Mouse (Mus musculus) hindbrain, postnatal 0 days (tissue): ENCODE data around the gene Inppl1. TPM values are rescaled to one million over a fixed set of nuclear protein-coding genes. Genes with fewer than 3 reads are reported as not detected.

Experiments used
- ATAC-seq: fragments of 200-750 bp; cut with Nextera tagmentation; 2 replicates; pipeline ENCODE4 v1.8.0; 2017; ENCODE audit warnings: mild to moderate bottlenecking, moderate TSS enrichment, moderate library complexity
- DNase-seq: peaks from one replicate; pipeline ENCODE4 v3.0.0-alpha.2; 2015; ENCODE audit warnings: low spot score
- H3K27ac ChIP-seq: fragments of 300-500 bp; sonication (generic); 2 replicates; pipeline ENCODE4 v1.5.1; 2014; ENCODE audit warnings: mild to moderate bottlenecking
- H3K27me3 ChIP-seq: fragments of 300-500 bp; sonication (generic); 2 replicates; pipeline ENCODE4 v1.6.1; 2014; ENCODE audit warnings: low read length, mixed read lengths; ENCODE audit not compliant: insufficient read depth
- H3K36me3 ChIP-seq: fragments of 300-500 bp; sonication (generic); 2 replicates; pipeline ENCODE4 v1.6.1; 2014; ENCODE audit warnings: low read length, mixed read lengths; ENCODE audit not compliant: insufficient read depth
- H3K4me1 ChIP-seq: fragments of 300-500 bp; sonication (generic); 2 replicates; pipeline ENCODE4 v1.6.1; 2014; ENCODE audit warnings: antibody characterized with exemption, low read length, mixed read lengths; ENCODE audit not compliant: insufficient read depth
- H3K4me2 ChIP-seq: fragments of 300-500 bp; sonication (generic); 2 replicates; pipeline ENCODE4 v1.6.1; 2014; ENCODE audit warnings: low read depth, mild to moderate bottlenecking, low read length, moderate library complexity, mixed read lengths
- H3K4me3 ChIP-seq: fragments of 300-500 bp; sonication (generic); 2 replicates; pipeline ENCODE4 v1.5.1; 2014; ENCODE audit warnings: low read length
- H3K9ac ChIP-seq: fragments of 300-500 bp; sonication (generic); replicated peaks from 2 replicates; pipeline ENCODE4 v1.6.1; 2014; ENCODE audit warnings: mild to moderate bottlenecking, low read length, moderate library complexity, mixed read lengths
- H3K9me3 ChIP-seq: fragments of 300-500 bp; sonication (generic); 2 replicates; pipeline ENCODE4 v1.6.1; 2016; ENCODE audit warnings: low read length, mixed read lengths
- CTCF ChIP-seq: IDR thresholded peaks from 2 replicates; pipeline ENCODE4 v1.5.1; 2016; ENCODE audit warnings: antibody characterized with exemption, control low read depth, low read depth
- WGBS: fragments of 180-500 bp; shearing (Covaris S2); extraction: QIAGEN DNeasy Blood & Tissue Kit; methylation state at CpG from one replicate; pipeline ENCODE4 v1.1.7; 2014; 5-methylcytosine and 5-hydroxymethylcytosine counted together
- polyA plus RNA-seq: library from polyadenylated mRNA; unstranded; fragments of >200 nt; fragmentation: Nextera tagmentation; extraction: Ambion mirVana; gene quantifications from 2 replicates; pipeline ENCODE4 v1.2.1, GENCODE M21; 2015
- total RNA-seq: library from RNA; depleted of rRNA; stranded (reverse); fragments of >200 nt; gene quantifications from 2 replicates; pipeline ENCODE4 v1.2.3, GENCODE M21; 2014

The Inppl1 gene
- total and polyA plus RNA-seq, 2 experiments from 2014 or later: 14.3 to 30.0 TPM

GRCm38 (mm10) chr7:101863415-101863814 lies 25.4 kb upstream of the Inppl1 start, which contains the start of gene Anapc15:
Gene Anapc15, plus strand, starts transcription at chr7:101863715.
- Histone ChIP-seq H3K9ac (no peak within 1 kb of the TSS), H3K27me3 (no peaks in the 10 kb centered on the region), H3K4me3 (no peak within 1 kb of the TSS), H3K27ac (no peak within 1 kb of the TSS), H3K9me3 (no peaks in the 10 kb centered on the region), H3K4me2 (no peak within 1 kb of the TSS), H3K36me3 (no peaks in the 10 kb centered on the region), H3K4me1 (no peaks in the 10 kb centered on the region)
- ATAC-seq (no peak), DNase-seq (no peak)
- 82% methylated on average over 3 of the region's 3 CpGs for WGBS
- TF ChIP-seq CTCF: no peak

- 70% methylated on average over 3 of the region's 3 CpGs for WGBS
- DNase-seq: no peak
- H3K9me3 ChIP-seq: no peaks in the 10 kb centered on the region
- no peak overlapping the region for H3K27ac ChIP-seq
- no peak overlapping the region for H3K4me3 ChIP-seq
- no peaks in the 10 kb centered on the region for H3K36me3 ChIP-seq
- no peaks in the 10 kb centered on the region for H3K27me3 ChIP-seq
- no peak overlapping the region for H3K9ac ChIP-seq
- H3K4me2 ChIP-seq: no peak overlapping the region
- TF ChIP-seq CTCF: no peak
- ATAC-seq: no peak
- no peaks in the 10 kb centered on the region for H3K4me1 ChIP-seq
Observed at GRCm38 (mm10) chr7:101862291-101862690, 24.3 kb upstream of the Inppl1 start.

DNA sequence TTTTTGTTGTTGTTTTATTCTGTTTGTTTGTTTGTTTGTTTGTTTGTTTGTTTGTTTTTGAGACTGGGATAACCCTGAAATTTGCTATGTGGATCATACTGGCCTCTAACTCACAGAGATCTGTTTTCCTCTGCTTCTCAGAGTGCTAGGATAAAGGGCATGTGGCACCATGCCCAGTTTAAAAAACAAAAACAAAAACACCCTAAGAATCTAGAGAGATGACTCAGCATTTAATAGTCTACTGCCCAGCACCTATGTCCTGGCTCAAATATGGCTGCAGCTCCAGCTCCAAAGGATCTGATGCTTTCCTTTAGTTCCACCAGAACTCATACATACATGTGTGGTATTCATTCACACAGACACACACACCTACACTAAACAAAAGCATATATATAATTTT lies 22.9 kb upstream of the Inppl1 start:
- Histone ChIP-seq H3K36me3 (no peaks in the 10 kb centered on the region), H3K9me3 (no peaks in the 10 kb centered on the region), H3K4me1 (no peaks in the 10 kb centered on the region), H3K4me3 (no peak overlapping the region), H3K27me3 (no peaks in the 10 kb centered on the region), H3K27ac (no peak overlapping the region), H3K9ac (no peak overlapping the region), H3K4me2 (no peak overlapping the region)
- TF ChIP-seq CTCF: no peak
- DNase-seq: no peak
- ATAC-seq: no peak

DNA sequence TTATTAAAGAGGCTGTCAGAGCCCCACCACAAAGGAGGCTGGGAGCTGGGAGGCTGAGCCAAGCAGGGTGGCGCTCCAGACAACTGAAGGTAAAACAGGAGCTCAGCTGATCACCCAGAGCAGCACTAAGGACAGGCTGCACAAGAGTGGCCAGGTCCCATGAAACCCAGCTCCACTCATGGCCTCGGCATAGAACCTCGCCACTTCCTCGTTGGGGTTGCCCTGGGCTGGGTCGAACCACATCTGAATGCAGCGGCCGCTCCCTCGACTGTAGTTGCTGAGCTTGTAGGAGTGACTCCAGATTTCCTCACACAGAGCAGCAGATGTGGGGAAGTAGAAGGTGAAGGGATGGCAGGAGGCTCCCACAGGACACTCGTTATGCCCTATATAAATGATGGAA lies 20.3 kb upstream of the Inppl1 start:
- ATAC-seq: no peak
- no peak for DNase-seq
- H3K4me3 ChIP-seq: no peak overlapping the region
- H3K4me2 ChIP-seq: no peak overlapping the region
- no peaks in the 10 kb centered on the region for H3K27me3 ChIP-seq
- TF ChIP-seq CTCF: no peak
- no peaks in the 10 kb centered on the region for H3K4me1 ChIP-seq
- no peak overlapping the region for H3K27ac ChIP-seq
- H3K9me3 ChIP-seq: no peaks in the 10 kb centered on the region
- 83% methylated on average over 9 of the region's 9 CpGs for WGBS
- no peak overlapping the region for H3K9ac ChIP-seq
- H3K36me3 ChIP-seq: no peaks in the 10 kb centered on the region

DNA sequence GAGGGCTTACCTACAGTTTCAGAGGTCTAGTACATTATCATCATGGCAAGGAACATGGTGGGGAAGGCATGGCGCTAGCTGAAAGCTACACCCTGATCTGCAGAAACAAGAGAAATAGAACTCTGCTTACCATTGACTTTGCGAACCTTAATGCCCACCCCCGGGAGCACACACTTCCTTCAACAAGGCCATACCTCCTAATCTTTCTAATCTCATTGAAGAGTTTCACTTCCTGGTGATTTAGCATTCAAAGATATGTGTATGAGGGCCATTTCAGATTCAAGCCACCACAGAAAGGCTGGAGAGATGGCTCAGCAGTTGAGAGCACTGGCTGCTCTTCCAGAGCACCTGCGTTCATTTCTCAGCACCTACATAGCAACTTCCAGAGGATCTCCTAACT lies 19.1 kb upstream of the Inppl1 start, which contains the start of gene Folr2:
TSS of gene Folr2 (minus strand) at position 101 of the 400 bp plus-strand sequence.
- Histone ChIP-seq H3K36me3 (no peaks in the 10 kb centered on the region), H3K4me1 (no peaks in the 10 kb centered on the region), H3K4me2 (no peak within 1 kb of the TSS), H3K4me3 (no peak within 1 kb of the TSS), H3K27me3 (no peaks in the 10 kb centered on the region), H3K9ac (no peak within 1 kb of the TSS), H3K27ac (no peak within 1 kb of the TSS), H3K9me3 (no peaks in the 10 kb centered on the region)
- 92% methylated on average over 4 of the region's 4 CpGs for WGBS
- ATAC-seq (no peak), DNase-seq (no peak)
- no peak for TF ChIP-seq CTCF

DNA sequence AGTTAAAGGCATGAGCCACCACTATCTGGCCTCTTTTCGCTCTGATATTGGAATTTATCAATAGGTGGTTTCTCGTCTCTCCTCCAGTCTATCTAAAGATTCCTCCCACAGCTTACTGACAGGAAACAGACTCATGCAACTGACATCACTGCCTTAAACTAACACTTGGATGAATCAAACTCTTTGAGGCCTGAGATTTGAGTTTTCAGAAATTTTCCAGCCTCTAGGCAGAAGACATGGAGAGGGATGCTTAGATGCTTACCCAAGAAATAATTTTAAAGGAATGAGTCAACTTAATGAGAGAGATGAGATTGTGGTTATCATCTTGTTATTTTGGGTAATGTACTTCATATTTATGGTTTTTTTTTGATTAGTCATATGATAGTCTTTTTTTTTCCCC lies 15.8 kb upstream of the Inppl1 start:
- ATAC-seq (no peak), DNase-seq (no peak)
- no peak overlapping the region for H3K4me2 ChIP-seq
- H3K27ac ChIP-seq: no peak overlapping the region
- H3K4me3 ChIP-seq: no peak overlapping the region
- no peak overlapping the region for H3K9ac ChIP-seq
- H3K4me1 ChIP-seq: no peaks in the 10 kb centered on the region
- WGBS: 87% methylated on average over 2 of the region's 2 CpGs
- TF ChIP-seq CTCF: no peak
- H3K9me3 ChIP-seq: no peaks in the 10 kb centered on the region
- H3K36me3 ChIP-seq: no peaks in the 10 kb centered on the region
- no peaks in the 10 kb centered on the region for H3K27me3 ChIP-seq

- no peak overlapping the region for H3K27ac ChIP-seq
- H3K4me3 ChIP-seq: no peak overlapping the region
- DNase-seq: no peak
- H3K9me3 ChIP-seq: no peaks in the 10 kb centered on the region
- no peak overlapping the region for H3K9ac ChIP-seq
- H3K36me3 ChIP-seq: no peaks in the 10 kb centered on the region
- no peaks in the 10 kb centered on the region for H3K27me3 ChIP-seq
- no peak for ATAC-seq
- TF ChIP-seq CTCF: no peak
- H3K4me1 ChIP-seq: no peaks in the 10 kb centered on the region
- 89% methylated on average over 6 of the region's 6 CpGs for WGBS
- no peak overlapping the region for H3K4me2 ChIP-seq
Observed at GRCm38 (mm10) chr7:101852846-101853245, 14.8 kb upstream of the Inppl1 start.
